Mouse (Mus musculus): ENCODE data around the gene Mroh7.

Mroh7 gene

GRCm38 (mm10) chr4:106693841-106694430 is 36.8 kb downstream of the Mroh7 start:
- no peak for DNase-seq

- DNase-seq: no peak
Observed at GRCm38 (mm10) chr4:106688636-106689296, 42.0 kb downstream of the Mroh7 start.

- no peak for DNase-seq
Observed at GRCm38 (mm10) chr4:106680955-106681354, 49.8 kb downstream of the Mroh7 start.

GRCm38 (mm10) chr4:106679152-106679551 is 51.6 kb downstream of the Mroh7 start:
- no peak for DNase-seq

GRCm38 (mm10) chr4:106678442-106679118 is 52.1 kb downstream of the Mroh7 start, which contains the start of gene Ttc4:
Ttc4 (minus strand) TSS chr4:106678944.
- DNase-seq: peak; percentile 90

GRCm38 (mm10) chr4:106676749-106677148 is 54.0 kb downstream of the Mroh7 start:
- DNase-seq: no peak

- DNase-seq: no peak
Observed at GRCm38 (mm10) chr4:106666546-106666945, 64.2 kb downstream of the Mroh7 start.

GRCm38 (mm10) chr4:106665673-106666072 is 65.1 kb downstream of the Mroh7 start:
- no peak for DNase-seq

- DNase-seq: no peak
Observed at GRCm38 (mm10) chr4:106665269-106665668, 65.5 kb downstream of the Mroh7 start.

- DNase-seq: no peak
Observed at GRCm38 (mm10) chr4:106664697-106665096, 66.0 kb downstream of the Mroh7 start.

GRCm38 (mm10) chr4:106663956-106664470 is 66.7 kb downstream of the Mroh7 start:
- DNase-seq: no peak

GRCm38 (mm10) chr4:106655681-106656080 is 75.0 kb downstream of the Mroh7 start:
- no peak for DNase-seq

- no peak for DNase-seq
Observed at GRCm38 (mm10) chr4:106653051-106653450, 77.7 kb downstream of the Mroh7 start.

- DNase-seq: no peak
Observed at GRCm38 (mm10) chr4:106652546-106652945, 78.2 kb downstream of the Mroh7 start.

GRCm38 (mm10) chr4:106650833-106651527 is 79.7 kb downstream of the Mroh7 start, which contains the start of gene Pars2:
Pars2 (plus strand) TSS chr4:106651069.
- peak; percentile 99 for DNase-seq

GRCm38 (mm10) chr4:106647137-106647536 is 83.6 kb downstream of the Mroh7 start:
- no peak for DNase-seq

GRCm38 (mm10) chr4:106645797-106646196 is 84.9 kb downstream of the Mroh7 start:
- DNase-seq: no peak

GRCm38 (mm10) chr4:106644218-106644610 is 86.5 kb downstream of the Mroh7 start:
- DNase-seq: no peak

GRCm38 (mm10) chr4:106643483-106644217 is 87.1 kb downstream of the Mroh7 start:
- no peak for DNase-seq

- DNase-seq: no peak
Observed at GRCm38 (mm10) chr4:106634086-106634479, 96.6 kb downstream of the Mroh7 start.

- peak; percentile 33 for DNase-seq
Observed at GRCm38 (mm10) chr4:106633281-106634085, 97.2 kb downstream of the Mroh7 start.

Data from right cerebral cortex, adult 18-20 months (tissue).